Mouse (Mus musculus) neural tube, embryonic 12.5 days (tissue): ENCODE results near the gene Cdk17. TPM values are rescaled to one million over a fixed set of nuclear protein-coding genes. Genes with fewer than 3 reads are reported as not detected.
A peak's percentile ranks its signal among the peaks of the same experiment; 100 is the strongest.

Experiments
- ATAC-seq: fragments of 200-750 bp; cut with Nextera tagmentation; 2 replicates; pipeline ENCODE4 v1.8.0; 2017; ENCODE audit warnings: low read depth, mild to moderate bottlenecking, moderate TSS enrichment, moderate library complexity; ENCODE audit not compliant: low FRiP score
- H3K27ac ChIP-seq: fragments of 300-500 bp; sonication (generic); 2 replicates; pipeline ENCODE4 v1.5.1; 2016
- H3K27me3 ChIP-seq: fragments of 300-500 bp; sonication (generic); replicated peaks from 2 replicates; pipeline ENCODE4 v1.6.1; 2016; ENCODE audit warnings: mild to moderate bottlenecking
- H3K36me3 ChIP-seq: fragments of 300-500 bp; sonication (generic); 2 replicates; pipeline ENCODE4 v1.6.1; 2016; ENCODE audit warnings: mild to moderate bottlenecking
- H3K4me1 ChIP-seq: fragments of 300-500 bp; sonication (generic); 2 replicates; pipeline ENCODE4 v1.6.1; 2016
- H3K4me2 ChIP-seq: fragments of 300-500 bp; sonication (generic); replicated peaks from 2 replicates; pipeline ENCODE4 v1.6.1; 2016; ENCODE audit warnings: mild to moderate bottlenecking
- H3K4me3 ChIP-seq: fragments of 300-500 bp; sonication (generic); 2 replicates; pipeline ENCODE4 v1.5.1; 2016
- H3K9ac ChIP-seq: fragments of 300-500 bp; sonication (generic); 2 replicates; pipeline ENCODE4 v1.6.1; 2016; ENCODE audit warnings: mild to moderate bottlenecking
- H3K9me3 ChIP-seq: fragments of 300-500 bp; sonication (generic); 2 replicates; pipeline ENCODE4 v1.6.1; 2016; ENCODE audit warnings: mild to moderate bottlenecking
- WGBS: fragments of 180-500 bp; shearing (Covaris S2); methylation state at CpG from one replicate; pipeline ENCODE4 v1.1.7; 2016; 5-methylcytosine and 5-hydroxymethylcytosine counted together
- polyA plus RNA-seq: library from polyadenylated mRNA; unstranded; fragments of >200 nt; fragmentation: Nextera tagmentation; extraction: Ambion mirVana; gene quantifications from 2 replicates; pipeline ENCODE4 v1.2.1, GENCODE M21; 2016

The Cdk17 gene
- polyA plus RNA-seq, 1 experiment from 2014 or later: 54.1 TPM

GRCm38 (mm10) chr10:93247902-93248301, 87.2 kb downstream of the Cdk17 start:
- Histone ChIP-seq H3K27ac (no peak overlapping the region), H3K4me2 (no peak overlapping the region), H3K4me1 (0 out of 2 replicates have a peak, but pooled peaks cover 7% of the 10 kb centered on the region), H3K36me3 (peaks cover 14% of the 10 kb centered on the region), H3K4me3 (no peak overlapping the region), H3K9me3 (no peaks in the 10 kb centered on the region), H3K27me3 (no peaks in the 10 kb centered on the region), H3K9ac (no peak overlapping the region)
- 31% methylated on average over 6 of the region's 6 CpGs for WGBS
- no peak for ATAC-seq

DNA sequence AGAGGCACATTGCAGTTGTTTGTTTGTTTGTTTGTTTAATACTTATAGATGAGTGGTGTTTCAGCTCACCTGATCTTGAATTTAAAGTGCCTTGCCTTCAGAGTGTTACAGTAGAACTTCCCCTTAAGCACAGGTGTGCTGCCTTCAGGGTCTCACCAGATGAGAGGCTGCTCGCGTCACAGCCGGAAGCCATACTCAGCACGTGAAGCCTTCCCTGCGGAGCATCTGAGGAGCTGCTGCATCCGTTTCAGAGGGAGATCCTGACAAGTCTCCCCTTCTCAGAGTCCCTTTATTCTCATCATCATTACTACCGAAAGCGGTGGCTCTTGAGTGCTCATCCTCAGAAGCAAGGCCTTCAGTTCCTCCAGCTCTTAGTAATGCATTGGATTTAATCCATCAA, 87.7 kb downstream of the Cdk17 start:
- Histone ChIP-seq H3K9me3 (no peaks in the 10 kb centered on the region), H3K4me1 (0 out of 2 replicates have a peak, but pooled peaks cover 7% of the 10 kb centered on the region), H3K27ac (no peak overlapping the region), H3K4me2 (no peak overlapping the region), H3K9ac (no peak overlapping the region), H3K36me3 (peaks cover 19% of the 10 kb centered on the region), H3K27me3 (no peaks in the 10 kb centered on the region), H3K4me3 (no peak overlapping the region)
- ATAC-seq: no peak
- whole genome bisulfite sequencing: 76% methylated on average over 8 of the region's 8 CpGs

- H3K4me1 ChIP-seq: peaks cover 8% of the 10 kb centered on the region
- WGBS: 62% methylated on average over 7 of the region's 7 CpGs
- H3K27ac ChIP-seq: no peak overlapping the region
- H3K4me2 ChIP-seq: no peak overlapping the region
- peaks cover 17% of the 10 kb centered on the region for H3K36me3 ChIP-seq
- ATAC-seq: no peak
- no peaks in the 10 kb centered on the region for H3K9me3 ChIP-seq
- H3K9ac ChIP-seq: no peak overlapping the region
- H3K4me3 ChIP-seq: no peak overlapping the region
- H3K27me3 ChIP-seq: no peaks in the 10 kb centered on the region
These were observed 89.2 kb downstream of the Cdk17 start for GRCm38 (mm10) chr10:93249901-93250300.

GRCm38 (mm10) chr10:93250436-93251317, 90.0 kb downstream of the Cdk17 start:
- Histone ChIP-seq H3K9ac (no peak overlapping the region), H3K4me2 (no peak overlapping the region), H3K9me3 (no peaks in the 10 kb centered on the region), H3K4me1 (peaks cover 16% of the 10 kb centered on the region), H3K4me3 (no peak overlapping the region), H3K27ac (no peak overlapping the region), H3K27me3 (no peaks in the 10 kb centered on the region), H3K36me3 (peaks cover 17% of the 10 kb centered on the region)
- 87% methylated on average over 24 of the region's 24 CpGs for WGBS
- no peak for ATAC-seq

GRCm38 (mm10) chr10:93251426-93251825, 90.8 kb downstream of the Cdk17 start:
- Histone ChIP-seq H3K36me3 (peaks cover 17% of the 10 kb centered on the region), H3K4me3 (no peak overlapping the region), H3K4me2 (no peak overlapping the region), H3K27ac (no peak overlapping the region), H3K9ac (no peak overlapping the region), H3K4me1 (peaks cover 18% of the 10 kb centered on the region), H3K9me3 (no peaks in the 10 kb centered on the region), H3K27me3 (no peaks in the 10 kb centered on the region)
- ATAC-seq: no peak
- 88% methylated on average over 8 of the region's 8 CpGs for WGBS

DNA sequence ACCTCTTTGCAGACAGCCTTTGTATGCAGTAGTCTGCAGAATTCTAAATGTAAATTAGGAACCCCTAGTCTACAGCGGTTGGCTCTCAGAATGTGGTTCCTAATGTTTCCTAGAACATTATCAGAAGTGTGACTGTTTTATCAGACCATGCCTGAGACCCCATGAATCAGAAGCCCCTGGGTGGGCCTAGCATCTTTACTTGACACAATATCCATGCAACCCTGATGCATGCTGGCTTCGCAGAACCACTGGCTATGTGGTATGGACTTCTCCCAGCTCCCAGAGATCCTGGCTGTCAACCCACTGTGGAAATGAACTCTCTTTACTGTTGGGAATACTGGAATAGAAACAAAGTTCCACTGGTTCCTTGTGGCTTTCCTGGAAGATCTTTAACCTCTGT, 92.0 kb downstream of the Cdk17 start:
- Histone ChIP-seq H3K4me2 (no peak overlapping the region), H3K4me1 (peaks cover 16% of the 10 kb centered on the region), H3K36me3 (peaks cover 17% of the 10 kb centered on the region), H3K27ac (no peak overlapping the region), H3K4me3 (no peak overlapping the region), H3K27me3 (no peaks in the 10 kb centered on the region), H3K9me3 (no peaks in the 10 kb centered on the region), H3K9ac (no peak overlapping the region)
- 95% methylated on average over 2 of the region's 2 CpGs for WGBS
- ATAC-seq: no peak

GRCm38 (mm10) chr10:93253156-93253555, 92.5 kb downstream of the Cdk17 start:
- Histone ChIP-seq H3K27me3 (no peaks in the 10 kb centered on the region), H3K4me1 (peaks cover 12% of the 10 kb centered on the region), H3K36me3 (peaks cover 17% of the 10 kb centered on the region), H3K4me2 (no peak overlapping the region), H3K4me3 (no peak overlapping the region), H3K9me3 (no peaks in the 10 kb centered on the region), H3K27ac (no peak overlapping the region), H3K9ac (no peak overlapping the region)
- WGBS: 82% methylated on average over 6 of the region's 6 CpGs
- ATAC-seq: no peak

- no peak for ATAC-seq
- no peak overlapping the region for H3K4me3 ChIP-seq
- H3K9ac ChIP-seq: no peak overlapping the region
- 16% methylated on average over 13 of the region's 13 CpGs for WGBS
- peaks cover 12% of the 10 kb centered on the region for H3K4me1 ChIP-seq
- H3K27ac ChIP-seq: no peak overlapping the region
- H3K27me3 ChIP-seq: no peaks in the 10 kb centered on the region
- no peaks in the 10 kb centered on the region for H3K9me3 ChIP-seq
- H3K36me3 ChIP-seq: peaks cover 9% of the 10 kb centered on the region; the same call in 1 of the 2 replicates
- 0 out of 2 replicates have a peak overlapping the region, but pooled peaks have one; percentile 27 for H3K4me2 ChIP-seq
These were observed 94.6 kb downstream of the Cdk17 start for GRCm38 (mm10) chr10:93255294-93255693.

- Histone ChIP-seq H3K9me3 (no peaks in the 10 kb centered on the region), H3K27me3 (no peaks in the 10 kb centered on the region), H3K4me1 (peaks cover 44% of the 10 kb centered on the region), H3K4me3 (no peak overlapping the region), H3K9ac (no peak overlapping the region), H3K27ac (no peak overlapping the region), H3K36me3 (no peaks in the 10 kb centered on the region), H3K4me2 (no peak overlapping the region)
- WGBS: 78% methylated on average over 5 of the region's 5 CpGs
- no peak for ATAC-seq
These were observed 99.2 kb downstream of the Cdk17 start for GRCm38 (mm10) chr10:93259826-93260225.

DNA sequence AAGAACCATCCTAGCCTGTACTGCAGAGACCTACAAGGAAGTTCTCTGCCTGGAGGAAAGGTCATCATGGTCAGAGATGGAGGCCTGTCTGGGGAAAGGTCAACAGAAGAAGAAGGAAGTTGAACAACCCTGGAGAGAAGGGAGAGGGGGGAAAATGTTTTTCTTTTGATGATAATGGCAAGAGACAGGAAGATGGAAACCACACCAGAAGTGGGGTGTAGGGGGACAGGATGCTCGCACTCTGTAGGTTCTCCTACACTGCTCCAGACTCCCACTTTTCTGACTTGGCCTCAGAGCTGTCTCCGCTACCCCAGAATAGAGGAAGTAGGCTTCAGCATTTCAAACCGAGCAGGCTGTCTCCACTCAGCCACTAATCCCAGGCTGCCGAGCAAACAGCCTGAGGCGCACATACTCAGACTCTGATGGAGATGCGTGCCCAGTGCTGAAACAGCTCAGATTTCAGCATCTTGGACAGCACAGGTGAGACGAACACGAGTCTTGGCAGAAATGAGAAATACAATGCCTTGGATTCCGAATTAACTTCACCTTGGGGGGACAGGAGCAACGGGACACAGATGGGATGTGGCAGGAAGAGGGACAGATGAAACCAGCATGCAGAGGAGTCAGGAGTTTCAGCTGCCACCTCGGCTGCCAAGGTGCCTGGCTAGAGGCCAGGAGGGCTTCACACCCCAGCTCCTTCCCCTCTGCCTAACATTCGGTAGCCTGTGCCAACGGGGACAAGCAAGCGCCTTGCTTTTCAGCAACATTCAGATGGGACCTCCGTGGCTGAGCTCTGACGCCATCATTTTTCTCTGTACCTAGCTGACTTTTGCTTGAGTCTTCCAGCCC, 100.7 kb downstream of the Cdk17 start:
- Histone ChIP-seq H3K27ac (no peak overlapping the region), H3K27me3 (no peaks in the 10 kb centered on the region), H3K4me1 (peaks cover 33% of the 10 kb centered on the region), H3K9me3 (no peaks in the 10 kb centered on the region), H3K36me3 (0 out of 2 replicates have a peak, but pooled peaks cover 4% of the 10 kb centered on the region), H3K4me2 (peak overlapping the region; percentile 38), H3K9ac (0 out of 2 replicates have a peak overlapping the region, but pooled peaks have one; percentile 17), H3K4me3 (no peak overlapping the region)
- ATAC-seq: no peak
- WGBS: 42% methylated on average over 16 of the region's 16 CpGs

GRCm38 (mm10) chr10:93261981-93262499, 101.4 kb downstream of the Cdk17 start:
- 0 out of 2 replicates have a peak, but pooled peaks cover 4% of the 10 kb centered on the region for H3K36me3 ChIP-seq
- no peak overlapping the region for H3K27ac ChIP-seq
- H3K4me2 ChIP-seq: peak overlapping the region; percentile 38
- peaks cover 33% of the 10 kb centered on the region for H3K4me1 ChIP-seq
- H3K9ac ChIP-seq: 0 out of 2 replicates have a peak overlapping the region, but pooled peaks have one; percentile 17
- 29% methylated on average over 15 of the region's 15 CpGs for WGBS
- no peak overlapping the region for H3K4me3 ChIP-seq
- no peaks in the 10 kb centered on the region for H3K27me3 ChIP-seq
- peak; percentile 66; the same call in 1 of the 2 replicates for ATAC-seq
- H3K9me3 ChIP-seq: no peaks in the 10 kb centered on the region

DNA sequence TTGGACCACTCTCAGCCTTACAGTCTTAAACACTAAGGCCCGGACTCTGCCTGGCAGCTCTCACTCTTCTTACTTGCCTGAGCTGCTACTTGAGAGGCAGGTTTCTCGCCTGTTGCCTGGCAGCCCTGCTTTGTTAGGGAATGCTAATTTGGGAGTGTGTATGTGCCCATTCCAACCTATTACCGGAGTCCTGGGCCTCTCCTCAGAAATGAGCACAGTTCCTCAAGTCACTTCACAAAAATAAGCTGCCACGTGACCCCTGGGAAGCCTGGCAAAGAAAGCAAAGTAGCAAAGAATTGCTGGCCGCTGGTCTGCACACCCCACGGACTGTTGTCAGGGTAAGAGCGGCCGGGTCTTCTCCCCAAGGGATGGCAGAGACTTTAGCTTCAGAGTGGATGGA, 102.8 kb downstream of the Cdk17 start:
- H3K36me3 ChIP-seq: 0 out of 2 replicates have a peak, but pooled peaks cover 4% of the 10 kb centered on the region
- no peak overlapping the region for H3K4me3 ChIP-seq
- WGBS: 56% methylated on average over 8 of the region's 8 CpGs
- no peaks in the 10 kb centered on the region for H3K27me3 ChIP-seq
- H3K9ac ChIP-seq: no peak overlapping the region
- ATAC-seq: peak; percentile 35; the same call in 1 of the 2 replicates
- H3K4me2 ChIP-seq: 0 out of 2 replicates have a peak overlapping the region, but pooled peaks have one; percentile 9
- no peak overlapping the region for H3K27ac ChIP-seq
- H3K9me3 ChIP-seq: no peaks in the 10 kb centered on the region
- peaks cover 33% of the 10 kb centered on the region for H3K4me1 ChIP-seq
